Mouse (Mus musculus): Measurements from ENCODE around the gene Muc3.

DNA sequence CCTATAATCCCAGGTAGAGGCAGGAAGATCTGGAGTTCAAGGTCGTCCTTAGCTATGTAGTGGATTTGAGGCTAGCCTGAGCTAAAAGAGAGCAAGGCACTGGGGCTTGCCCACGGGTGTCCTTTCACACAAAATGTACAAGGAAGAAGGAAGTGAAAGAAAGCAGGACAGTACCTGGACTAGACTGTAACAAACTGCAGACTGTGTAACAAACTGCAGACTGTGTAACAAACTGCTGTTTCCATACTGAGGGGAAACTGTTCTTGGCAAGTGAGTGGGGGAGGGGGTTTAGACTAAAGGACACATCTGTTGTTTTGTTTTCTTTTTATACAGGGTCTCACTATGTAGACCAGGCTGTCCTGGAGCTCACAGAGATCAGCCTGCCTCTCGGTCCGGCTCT, 27.8 kb downstream of the Muc3 start:
- TF ChIP-seq CTCF (conservative IDR thresholded peaks at IDR 0.05; ENCODE audit: insufficient read depth, insufficient read length, low read depth, low read length) (no peak), POLR2A (IDR thresholded peaks at IDR 0.05; ENCODE audit: low read depth, low read length) (no peak)
